Mouse (Mus musculus) forebrain, embryonic 15.5 days (tissue): ENCODE results near the gene Plcxd2. TPM values are rescaled to one million over a fixed set of nuclear protein-coding genes. Genes with fewer than 3 reads are reported as not detected.

Experiments used
- ATAC-seq: fragments of 200-750 bp; cut with Nextera tagmentation; replicated peaks from 2 replicates; pipeline ENCODE4 v1.8.0; 2017; ENCODE audit warnings: mild to moderate bottlenecking, moderate TSS enrichment, moderate library complexity
- H3K27ac ChIP-seq: fragments of 300-500 bp; sonication (generic); replicated peaks from 2 replicates; pipeline ENCODE4 v1.5.1; 2015; ENCODE audit warnings: mild to moderate bottlenecking, inconsistent platforms
- H3K27me3 ChIP-seq: fragments of 300-500 bp; sonication (generic); 2 replicates; pipeline ENCODE4 v1.6.1; 2015; ENCODE audit warnings: inconsistent platforms
- H3K36me3 ChIP-seq: fragments of 300-500 bp; sonication (generic); 2 replicates; pipeline ENCODE4 v1.6.1; 2015; ENCODE audit warnings: mild to moderate bottlenecking, inconsistent platforms
- H3K4me1 ChIP-seq: fragments of 300-500 bp; sonication (generic); 2 replicates; pipeline ENCODE4 v1.6.1; 2015; ENCODE audit warnings: inconsistent platforms
- H3K4me2 ChIP-seq: fragments of 300-500 bp; sonication (generic); replicated peaks from 2 replicates; pipeline ENCODE4 v1.6.1; 2015; ENCODE audit warnings: mild to moderate bottlenecking, inconsistent platforms
- H3K4me3 ChIP-seq: fragments of 300-500 bp; sonication (generic); 2 replicates; pipeline ENCODE4 v1.5.1; 2015; ENCODE audit warnings: mild to moderate bottlenecking, inconsistent platforms
- H3K9ac ChIP-seq: fragments of 300-500 bp; sonication (generic); replicated peaks from 2 replicates; pipeline ENCODE4 v1.6.1; 2015; ENCODE audit warnings: mild to moderate bottlenecking, inconsistent platforms
- H3K9me3 ChIP-seq: fragments of 300-500 bp; sonication (generic); 2 replicates; pipeline ENCODE4 v1.6.1; 2016; ENCODE audit warnings: inconsistent platforms
- WGBS: fragments of 180-500 bp; shearing (Covaris S2); methylation state at CpG from one replicate; pipeline ENCODE4 v1.1.7; 2015; ENCODE audit warnings: mixed read lengths; 5-methylcytosine and 5-hydroxymethylcytosine counted together
- polyA plus RNA-seq: library from polyadenylated mRNA; unstranded; fragments of >200 nt; fragmentation: Nextera tagmentation; extraction: Ambion mirVana; gene quantifications from 2 replicates; pipeline ENCODE4 v1.2.1, GENCODE M21; 2015

Plcxd2 gene
- 14.1 and 14.4 TPM in 2 replicates for polyA plus RNA-seq

GRCm38 (mm10) chr16:46010153-46010905 is at the start of gene Plcxd2:
TSS of gene Plcxd2 (minus strand) at chr16:46010218.
- peak within 1 kb of the TSS; percentile 95 for H3K4me3 ChIP-seq
- H3K36me3 ChIP-seq = no peaks in the 10 kb centered on the region
- peaks cover 26% of the 10 kb centered on the region for H3K4me1 ChIP-seq
- H3K27ac ChIP-seq = peak within 1 kb of the TSS; percentile 73
- peak within 1 kb of the TSS; percentile 81 for H3K4me2 ChIP-seq
- 1% methylated on average over 38 of the region's 39 CpGs for WGBS
- peak within 1 kb of the TSS; percentile 72 for H3K9ac ChIP-seq
- peak; percentile 99 for ATAC-seq
- no peaks in the 10 kb centered on the region for H3K9me3 ChIP-seq
- H3K27me3 ChIP-seq = no peaks in the 10 kb centered on the region

GRCm38 (mm10) chr16:46046906-46047305 is 36.9 kb upstream of the Plcxd2 start:
- no peaks in the 10 kb centered on the region for H3K36me3 ChIP-seq
- no peak overlapping the region for H3K27ac ChIP-seq
- 89% methylated on average over 2 of the region's 2 CpGs for WGBS
- no peak overlapping the region for H3K4me2 ChIP-seq
- H3K4me3 ChIP-seq = no peak overlapping the region
- no peaks in the 10 kb centered on the region for H3K27me3 ChIP-seq
- H3K9me3 ChIP-seq = no peaks in the 10 kb centered on the region
- H3K4me1 ChIP-seq = no peaks in the 10 kb centered on the region
- no peak overlapping the region for H3K9ac ChIP-seq
- no peak for ATAC-seq

- H3K27me3 ChIP-seq = no peaks in the 10 kb centered on the region
- no peaks in the 10 kb centered on the region for H3K4me1 ChIP-seq
- no peaks in the 10 kb centered on the region for H3K9me3 ChIP-seq
- no peak overlapping the region for H3K27ac ChIP-seq
- no peaks in the 10 kb centered on the region for H3K36me3 ChIP-seq
- H3K4me2 ChIP-seq = no peak overlapping the region
- no peak overlapping the region for H3K4me3 ChIP-seq
- ATAC-seq = no peak
- 60% methylated on average over 2 of the region's 2 CpGs for WGBS
- no peak overlapping the region for H3K9ac ChIP-seq
Observed at GRCm38 (mm10) chr16:46036261-46036660, 26.2 kb upstream of the Plcxd2 start.

GRCm38 (mm10) chr16:46033896-46034295 is 23.9 kb upstream of the Plcxd2 start:
- Histone ChIP-seq H3K36me3 (no peaks in the 10 kb centered on the region), H3K9ac (no peak overlapping the region)

GRCm38 (mm10) chr16:46022958-46023491 is 13.0 kb upstream of the Plcxd2 start:
- H3K4me2 ChIP-seq = no peak overlapping the region
- H3K4me1 ChIP-seq = no peaks in the 10 kb centered on the region
- no peaks in the 10 kb centered on the region for H3K9me3 ChIP-seq
- H3K4me3 ChIP-seq = no peak overlapping the region
- H3K27ac ChIP-seq = no peak overlapping the region
- H3K9ac ChIP-seq = no peak overlapping the region
- no peaks in the 10 kb centered on the region for H3K36me3 ChIP-seq
- ATAC-seq = 0 out of 2 replicates have a peak, but pooled peaks have one; percentile 27
- WGBS = 75% methylated on average over 5 of the region's 5 CpGs
- no peaks in the 10 kb centered on the region for H3K27me3 ChIP-seq

More at GRCm38 (mm10) chr16:46033896-46034295, 23.9 kb upstream of the Plcxd2 start:
- no peak overlapping the region for H3K4me3 ChIP-seq
- H3K4me1 ChIP-seq = no peaks in the 10 kb centered on the region
- H3K4me2 ChIP-seq = no peak overlapping the region
- H3K27ac ChIP-seq = no peak overlapping the region
- no peak for ATAC-seq
- no peaks in the 10 kb centered on the region for H3K27me3 ChIP-seq
- WGBS = 84% methylated on average over 9 of the region's 9 CpGs
- H3K9me3 ChIP-seq = no peaks in the 10 kb centered on the region

- ATAC-seq = peak; percentile 90
- WGBS = 39% methylated on average over 5 of the region's 5 CpGs
- Histone ChIP-seq H3K9me3 (no peaks in the 10 kb centered on the region), H3K27me3 (no peaks in the 10 kb centered on the region), H3K4me3 (no peak overlapping the region), H3K9ac (no peak overlapping the region), H3K36me3 (no peaks in the 10 kb centered on the region), H3K27ac (no peak overlapping the region), H3K4me2 (no peak overlapping the region), H3K4me1 (no peaks in the 10 kb centered on the region)
Observed at GRCm38 (mm10) chr16:46022189-46022928, 12.3 kb upstream of the Plcxd2 start.

GRCm38 (mm10) chr16:46021302-46021701 is 11.3 kb upstream of the Plcxd2 start:
- no peaks in the 10 kb centered on the region for H3K36me3 ChIP-seq
- ATAC-seq = no peak

GRCm38 (mm10) chr16:46020396-46020795 is 10.4 kb upstream of the Plcxd2 start:
- Histone ChIP-seq H3K36me3 (no peaks in the 10 kb centered on the region), H3K9ac (no peak overlapping the region), H3K4me1 (no peaks in the 10 kb centered on the region), H3K9me3 (no peaks in the 10 kb centered on the region), H3K27me3 (no peaks in the 10 kb centered on the region), H3K4me3 (no peak overlapping the region), H3K4me2 (no peak overlapping the region), H3K27ac (no peak overlapping the region)
- no peak for ATAC-seq
- WGBS = 95% methylated on average over 2 of the region's 2 CpGs

More at GRCm38 (mm10) chr16:46021302-46021701, 11.3 kb upstream of the Plcxd2 start:
- no peaks in the 10 kb centered on the region for H3K9me3 ChIP-seq
- WGBS = 81% methylated on average over 2 of the region's 2 CpGs
- H3K27me3 ChIP-seq = no peaks in the 10 kb centered on the region
- H3K9ac ChIP-seq = no peak overlapping the region
- H3K27ac ChIP-seq = no peak overlapping the region
- H3K4me2 ChIP-seq = no peak overlapping the region
- no peaks in the 10 kb centered on the region for H3K4me1 ChIP-seq
- H3K4me3 ChIP-seq = no peak overlapping the region

- H3K9ac ChIP-seq = no peak overlapping the region
- WGBS = 86% methylated on average over 4 of the region's 4 CpGs
- no peaks in the 10 kb centered on the region for H3K36me3 ChIP-seq
- H3K4me3 ChIP-seq = no peak overlapping the region
- no peaks in the 10 kb centered on the region for H3K4me1 ChIP-seq
- H3K9me3 ChIP-seq = no peaks in the 10 kb centered on the region
- no peak overlapping the region for H3K4me2 ChIP-seq
- no peaks in the 10 kb centered on the region for H3K27me3 ChIP-seq
- no peak overlapping the region for H3K27ac ChIP-seq
- ATAC-seq = no peak
Observed at GRCm38 (mm10) chr16:46019799-46020198, 9.8 kb upstream of the Plcxd2 start.

- H3K9ac ChIP-seq = no peak overlapping the region
- H3K36me3 ChIP-seq = no peaks in the 10 kb centered on the region
- no peak overlapping the region for H3K27ac ChIP-seq
- 65% methylated on average over 1 of the region's 1 CpGs for WGBS
- H3K4me2 ChIP-seq = no peak overlapping the region
- H3K4me1 ChIP-seq = no peaks in the 10 kb centered on the region
- ATAC-seq = no peak
- H3K4me3 ChIP-seq = no peak overlapping the region
- no peaks in the 10 kb centered on the region for H3K27me3 ChIP-seq
- no peaks in the 10 kb centered on the region for H3K9me3 ChIP-seq
Observed at GRCm38 (mm10) chr16:46019359-46019758, 9.3 kb upstream of the Plcxd2 start.

- H3K27me3 ChIP-seq = no peaks in the 10 kb centered on the region
- H3K4me1 ChIP-seq = peaks cover 26% of the 10 kb centered on the region
- no peak for ATAC-seq
- H3K9me3 ChIP-seq = no peaks in the 10 kb centered on the region
- no peak overlapping the region for H3K27ac ChIP-seq
- no peak overlapping the region for H3K4me2 ChIP-seq
- H3K36me3 ChIP-seq = no peaks in the 10 kb centered on the region
- no peak overlapping the region for H3K9ac ChIP-seq
- WGBS = 93% methylated on average over 1 of the region's 1 CpGs
- H3K4me3 ChIP-seq = no peak overlapping the region
Observed at GRCm38 (mm10) chr16:46011696-46012095, 1.7 kb upstream of the Plcxd2 start.

- Histone ChIP-seq H3K4me3 (peak overlapping the region; percentile 95), H3K4me2 (peak overlapping the region; percentile 81), H3K9me3 (no peaks in the 10 kb centered on the region), H3K4me1 (peaks cover 26% of the 10 kb centered on the region), H3K9ac (peak overlapping the region; percentile 72), H3K36me3 (no peaks in the 10 kb centered on the region), H3K27me3 (no peaks in the 10 kb centered on the region), H3K27ac (peak overlapping the region; percentile 73)
- 6% methylated on average over 5 of the region's 5 CpGs for WGBS
- ATAC-seq = no peak
Observed at GRCm38 (mm10) chr16:46010906-46011220, 845 bp upstream of the Plcxd2 start.
